Mouse (Mus musculus) layer of hippocampus, postnatal 10 days (tissue): ENCODE data around the gene Ppm1n. TPM values are rescaled to one million over a fixed set of nuclear protein-coding genes. Genes with fewer than 3 reads are reported as not detected.

Source experiments
- DNase-seq, 2 experiments: peaks; one replicate each; pipeline ENCODE4 v3.0.0; 2021; ENCODE audit warnings: low spot score in 2 of 2
- total RNA-seq, 2 experiments: library from RNA; stranded (reverse); gene quantifications; 2 replicates each; pipeline ENCODE4 v1.2.3; 2021

Ppm1n gene
- total RNA-seq, 2 experiments from 2014 or later: 0.31 TPM; not detected in 1

GRCm38 (mm10) chr7:19253437-19253836 is 26.4 kb downstream of the Ppm1n start:
- no peak for DNase-seq

- DNase-seq: no peak
Observed at GRCm38 (mm10) chr7:19252078-19252477, 27.8 kb downstream of the Ppm1n start.

- no peak for DNase-seq
Observed at GRCm38 (mm10) chr7:19247511-19247910, 32.4 kb downstream of the Ppm1n start.

- DNase-seq: no peak
Observed at GRCm38 (mm10) chr7:19246855-19247254, 33.0 kb downstream of the Ppm1n start.

- DNase-seq: no peak
Observed at GRCm38 (mm10) chr7:19245083-19245482, 34.8 kb downstream of the Ppm1n start.

GRCm38 (mm10) chr7:19243858-19244257 is 36.0 kb downstream of the Ppm1n start:
- DNase-seq: no peak

GRCm38 (mm10) chr7:19242005-19242404 is 37.9 kb downstream of the Ppm1n start:
- DNase-seq: no peak

- no peak for DNase-seq
Observed at GRCm38 (mm10) chr7:19240905-19241463, 38.9 kb downstream of the Ppm1n start.

- DNase-seq: no peak
Observed at GRCm38 (mm10) chr7:19239986-19240385, 39.9 kb downstream of the Ppm1n start.

- peak; percentile 94 to 96 for DNase-seq
Observed at GRCm38 (mm10) chr7:19239423-19239822, 40.4 kb downstream of the Ppm1n start.

GRCm38 (mm10) chr7:19238344-19238743 is 41.5 kb downstream of the Ppm1n start:
- DNase-seq: no peak

GRCm38 (mm10) chr7:19236411-19236810 is 43.5 kb downstream of the Ppm1n start:
- no peak for DNase-seq

GRCm38 (mm10) chr7:19235092-19235671 is 44.7 kb downstream of the Ppm1n start:
- no peak for DNase-seq

- DNase-seq: no peak
Observed at GRCm38 (mm10) chr7:19234652-19235051, 45.2 kb downstream of the Ppm1n start.

GRCm38 (mm10) chr7:19231849-19232248 is 48.0 kb downstream of the Ppm1n start:
- DNase-seq: no peak

GRCm38 (mm10) chr7:19230899-19231298 is 49.0 kb downstream of the Ppm1n start:
- no peak for DNase-seq

- no peak for DNase-seq
Observed at GRCm38 (mm10) chr7:19230041-19230580, 49.8 kb downstream of the Ppm1n start.

- DNase-seq: no peak
Observed at GRCm38 (mm10) chr7:19229404-19229803, 50.5 kb downstream of the Ppm1n start.

GRCm38 (mm10) chr7:19228793-19229148 is 51.1 kb downstream of the Ppm1n start:
- DNase-seq: no peak

- peak; percentile 98 for DNase-seq
Observed at GRCm38 (mm10) chr7:19227883-19228792, 51.7 kb downstream of the Ppm1n start, which contains the start of gene Opa3. Gene Opa3, plus strand, starts transcription at chr7:19228334.

- DNase-seq: peak; percentile 48 to 62
Observed at GRCm38 (mm10) chr7:19226817-19227797, 52.8 kb downstream of the Ppm1n start.
